Mouse (Mus musculus): ENCODE data around the gene Ift81.

DNA sequence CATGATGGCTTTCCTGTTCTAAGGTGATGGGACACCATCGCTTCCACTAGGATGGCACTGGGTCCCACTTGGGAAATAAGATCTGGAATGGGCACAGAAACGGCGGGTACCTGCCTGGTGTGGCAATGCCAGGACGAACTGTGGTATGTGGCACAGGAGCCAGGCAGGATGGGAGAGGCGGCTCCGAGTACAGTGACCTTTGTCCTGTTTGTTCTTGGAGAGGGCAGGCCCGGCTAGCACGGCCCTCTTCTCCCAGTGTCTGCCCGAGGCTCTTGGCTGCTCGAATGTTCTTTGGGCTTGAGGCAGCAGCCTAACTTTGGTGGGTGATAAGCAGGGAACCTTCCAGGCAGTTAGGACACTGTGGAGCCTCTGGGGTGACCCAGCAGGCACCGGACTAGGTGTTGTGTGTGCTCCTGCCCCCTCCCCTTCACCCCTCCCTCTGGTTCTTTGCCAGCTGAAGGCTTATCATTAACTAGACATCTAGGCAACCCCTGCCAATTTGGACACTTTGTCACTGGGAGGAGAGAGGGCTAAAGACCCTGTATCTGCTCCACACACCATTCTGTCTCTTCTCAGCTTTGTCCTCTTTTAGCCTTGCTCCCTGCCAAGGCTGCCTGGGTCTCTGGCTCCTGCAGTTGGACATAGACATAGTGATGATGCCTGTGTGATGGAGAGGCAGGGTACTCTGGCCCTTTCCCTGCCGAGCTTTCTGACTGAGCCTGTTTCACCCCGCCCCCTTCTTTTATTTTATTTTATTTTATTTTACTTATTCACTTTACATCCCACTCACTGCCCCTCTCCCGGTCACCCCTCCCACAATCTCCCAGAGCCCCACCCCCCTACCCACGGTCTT, 87.2 kb downstream of the Ift81 start:
- no peak for TF ChIP-seq CTCF (IDR thresholded peaks at IDR 0.05; ENCODE audit: low read depth)
- TF ChIP-seq EP300 (IDR thresholded peaks at IDR 0.05; ENCODE audit: low read depth) = no peak
